Mouse (Mus musculus) kidney, postnatal 0 days (tissue): ENCODE measurements at regions not wholly inside any gene's neighbourhood (a gene's known extent, or its start where the extent isn't known, plus 50 kb on each side); places are given as distances from the start of the nearest gene placed in this dataset.
A peak's percentile ranks its signal among the peaks of the same experiment; 100 is the strongest.

Experiments used
- ATAC-seq: fragments of 200-750 bp; cut with Nextera tagmentation; replicated peaks from 2 replicates; pipeline ENCODE4 v1.8.0; 2017; ENCODE audit warnings: low read depth, moderate number of reproducible peaks, moderate TSS enrichment, moderate library complexity; ENCODE audit not compliant: low FRiP score
- DNase-seq: peaks from one replicate; pipeline ENCODE4 v3.0.0-alpha.2; 2016; ENCODE audit warnings: low spot score
- H3K27ac ChIP-seq: fragments of 300-500 bp; sonication (generic); 2 replicates; pipeline ENCODE4 v1.5.1; 2014; ENCODE audit warnings: mild to moderate bottlenecking
- H3K27me3 ChIP-seq: fragments of 300-500 bp; sonication (generic); 2 replicates; pipeline ENCODE4 v1.6.1; 2014; ENCODE audit warnings: low read length, mixed read lengths; ENCODE audit not compliant: insufficient read depth
- H3K36me3 ChIP-seq: fragments of 300-500 bp; sonication (generic); 2 replicates; pipeline ENCODE4 v1.6.1; 2014; ENCODE audit warnings: low read length, mixed read lengths; ENCODE audit not compliant: insufficient read depth
- H3K4me1 ChIP-seq: fragments of 300-500 bp; sonication (generic); replicated peaks from 2 replicates; pipeline ENCODE4 v1.6.1; 2014; ENCODE audit warnings: antibody characterized with exemption, low read length, mixed read lengths; ENCODE audit not compliant: insufficient read depth
- H3K4me2 ChIP-seq: fragments of 300-500 bp; sonication (generic); 2 replicates; pipeline ENCODE4 v1.6.1; 2014; ENCODE audit warnings: mild to moderate bottlenecking, low read length, moderate library complexity, mixed read lengths
- H3K4me3 ChIP-seq: fragments of 300-500 bp; sonication (generic); replicated peaks from 2 replicates; pipeline ENCODE4 v1.5.1; 2014; ENCODE audit warnings: low read depth, low read length
- H3K9ac ChIP-seq: fragments of 300-500 bp; sonication (generic); 2 replicates; pipeline ENCODE4 v1.6.1; 2014; ENCODE audit warnings: low read depth, low read length
- H3K9me3 ChIP-seq: fragments of 300-500 bp; sonication (generic); replicated peaks from 2 replicates; pipeline ENCODE4 v1.6.1; 2016; ENCODE audit warnings: low read length, inconsistent platforms, mixed read lengths
- CTCF ChIP-seq: IDR thresholded peaks from 2 replicates; pipeline ENCODE4 v1.5.1; 2016; ENCODE audit warnings: antibody characterized with exemption, low read depth, mild to moderate bottlenecking, moderate library complexity
- WGBS: fragments of 180-500 bp; shearing (Covaris S2); extraction: QIAGEN DNeasy Blood & Tissue Kit; methylation state at CpG from one replicate; pipeline ENCODE4 v1.1.7; 2014; 5-methylcytosine and 5-hydroxymethylcytosine counted together

- no peaks in the 10 kb centered on the region for H3K27me3 ChIP-seq
- H3K4me2 ChIP-seq: no peak overlapping the region
- WGBS: 64% methylated on average over 1 of the region's 1 CpGs
- no peak overlapping the region for H3K4me3 ChIP-seq
- H3K9ac ChIP-seq: no peak overlapping the region
- no peak for TF ChIP-seq CTCF
- DNase-seq (peak; percentile 78), ATAC-seq (no peak)
- no peaks in the 10 kb centered on the region for H3K4me1 ChIP-seq
- no peaks in the 10 kb centered on the region for H3K36me3 ChIP-seq
- H3K9me3 ChIP-seq: no peaks in the 10 kb centered on the region
- H3K27ac ChIP-seq: no peak overlapping the region
Measured at GRCm38 (mm10) chr4:30315348-30315747, 1502.4 kb downstream of the Epha7 start.

GRCm38 (mm10) chr4:30316995-30317394 lies 1504.1 kb downstream of the Epha7 start:
- 75% methylated on average over 4 of the region's 4 CpGs for WGBS
- H3K27me3 ChIP-seq: no peaks in the 10 kb centered on the region
- H3K36me3 ChIP-seq: no peaks in the 10 kb centered on the region
- H3K9ac ChIP-seq: no peak overlapping the region
- no peak for TF ChIP-seq CTCF
- no peak overlapping the region for H3K27ac ChIP-seq
- DNase-seq (no peak), ATAC-seq (no peak)
- H3K4me2 ChIP-seq: no peak overlapping the region
- H3K4me3 ChIP-seq: no peak overlapping the region
- H3K4me1 ChIP-seq: no peaks in the 10 kb centered on the region
- H3K9me3 ChIP-seq: no peaks in the 10 kb centered on the region

GRCm38 (mm10) chr4:30320038-30320437 lies 1507.1 kb downstream of the Epha7 start:
- H3K27me3 ChIP-seq: no peaks in the 10 kb centered on the region
- no peaks in the 10 kb centered on the region for H3K36me3 ChIP-seq
- no peak overlapping the region for H3K27ac ChIP-seq
- no peaks in the 10 kb centered on the region for H3K9me3 ChIP-seq
- H3K4me2 ChIP-seq: no peak overlapping the region
- DNase-seq: no peak
- no peak overlapping the region for H3K9ac ChIP-seq
- H3K4me3 ChIP-seq: no peak overlapping the region
- no peaks in the 10 kb centered on the region for H3K4me1 ChIP-seq
- TF ChIP-seq CTCF: no peak
- no peak for ATAC-seq

- DNase-seq (no peak), ATAC-seq (no peak)
- Histone ChIP-seq H3K27ac (no peak overlapping the region), H3K4me1 (no peaks in the 10 kb centered on the region), H3K9me3 (no peaks in the 10 kb centered on the region), H3K4me3 (no peak overlapping the region), H3K27me3 (no peaks in the 10 kb centered on the region), H3K4me2 (no peak overlapping the region), H3K36me3 (no peaks in the 10 kb centered on the region), H3K9ac (no peak overlapping the region)
- TF ChIP-seq CTCF: no peak
Measured at GRCm38 (mm10) chr4:30347552-30347951, 1534.6 kb downstream of the Epha7 start.
